Mouse (Mus musculus) midbrain, embryonic 15.5 days (tissue): Measurements from ENCODE around the gene Bach2. TPM values are rescaled to one million over a fixed set of nuclear protein-coding genes. Genes with fewer than 3 reads are reported as not detected.

Experiments
- ATAC-seq: fragments of 200-750 bp; cut with Nextera tagmentation; replicated peaks from 2 replicates; pipeline ENCODE4 v1.8.0; 2017; ENCODE audit warnings: moderate TSS enrichment
- H3K27ac ChIP-seq: fragments of 300-500 bp; sonication (generic); 2 replicates; pipeline ENCODE4 v1.5.1; 2015; ENCODE audit warnings: mild to moderate bottlenecking, inconsistent platforms
- H3K27me3 ChIP-seq: fragments of 300-500 bp; sonication (generic); replicated peaks from 2 replicates; pipeline ENCODE4 v1.6.1; 2015; ENCODE audit warnings: inconsistent platforms
- H3K36me3 ChIP-seq: fragments of 300-500 bp; sonication (generic); replicated peaks from 2 replicates; pipeline ENCODE4 v1.6.1; 2015; ENCODE audit warnings: inconsistent platforms
- H3K4me1 ChIP-seq: fragments of 300-500 bp; sonication (generic); 2 replicates; pipeline ENCODE4 v1.6.1; 2015; ENCODE audit warnings: inconsistent platforms
- H3K4me2 ChIP-seq: fragments of 300-500 bp; sonication (generic); 2 replicates; pipeline ENCODE4 v1.6.1; 2015; ENCODE audit warnings: inconsistent platforms, mild to moderate bottlenecking, moderate library complexity
- H3K4me3 ChIP-seq: fragments of 300-500 bp; sonication (generic); 2 replicates; pipeline ENCODE4 v1.5.1; 2015; ENCODE audit warnings: mild to moderate bottlenecking, inconsistent platforms
- H3K9ac ChIP-seq: fragments of 300-500 bp; sonication (generic); 2 replicates; pipeline ENCODE4 v1.6.1; 2015; ENCODE audit warnings: mild to moderate bottlenecking, inconsistent platforms
- H3K9me3 ChIP-seq: fragments of 300-500 bp; sonication (generic); 2 replicates; pipeline ENCODE4 v1.6.1; 2016; ENCODE audit warnings: inconsistent platforms
- WGBS: fragments of 180-500 bp; shearing (Covaris S2); methylation state at CpG from one replicate; pipeline ENCODE4 v1.1.7; 2015; ENCODE audit warnings: mixed read lengths; 5-methylcytosine and 5-hydroxymethylcytosine counted together
- polyA plus RNA-seq: library from polyadenylated mRNA; unstranded; fragments of >200 nt; fragmentation: Nextera tagmentation; extraction: Ambion mirVana; gene quantifications from 2 replicates; pipeline ENCODE4 v1.2.1, GENCODE M21; 2015

The Bach2 gene
- polyA plus RNA-seq, 1 experiment from 2014 or later: 22.3 TPM

DNA sequence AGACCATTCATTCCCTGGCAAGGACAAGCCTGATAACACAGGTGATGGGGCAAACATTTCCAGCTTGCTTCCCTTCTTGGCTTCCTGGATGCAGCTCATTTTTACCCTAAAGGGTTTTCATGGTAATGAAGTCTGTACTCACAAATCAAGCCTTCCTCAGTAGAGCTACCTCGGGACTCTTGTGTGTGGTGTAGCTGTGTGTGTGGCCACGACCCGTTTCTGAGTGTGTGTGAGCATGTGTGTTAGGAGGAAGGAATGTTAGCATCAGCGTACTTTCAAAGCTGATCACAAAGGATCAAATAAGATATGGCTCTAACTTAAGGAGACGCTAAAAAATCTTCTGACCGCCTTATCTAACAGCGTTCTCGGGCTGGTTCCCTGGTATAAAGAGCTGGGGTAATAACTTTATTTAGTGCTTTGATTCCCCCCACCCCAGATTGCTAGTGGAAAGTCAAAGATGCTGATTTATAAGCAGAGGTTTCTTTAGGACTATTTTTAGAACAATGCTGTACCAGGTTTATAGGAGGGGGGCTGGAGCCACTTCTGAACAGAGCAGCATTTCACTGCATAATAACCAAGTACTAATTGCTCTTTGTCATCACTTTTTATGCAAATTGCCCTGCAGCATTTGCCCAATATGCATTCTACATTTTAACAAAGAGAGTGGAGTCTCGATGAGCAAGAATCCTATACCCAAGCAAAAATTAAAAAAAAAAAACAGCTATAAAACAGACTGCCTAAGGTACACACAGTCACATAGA lies 28.0 kb upstream of the Bach2 start:
- no peaks in the 10 kb centered on the region for H3K36me3 ChIP-seq
- no peaks in the 10 kb centered on the region for H3K9me3 ChIP-seq
- peak overlapping the region; percentile 15; the same call in 1 of the 2 replicates for H3K27ac ChIP-seq
- H3K4me3 ChIP-seq: no peak overlapping the region
- H3K9ac ChIP-seq: no peak overlapping the region
- 0 out of 2 replicates have a peak, but pooled peaks have one; percentile 33 for ATAC-seq
- 64% methylated on average over 9 of the region's 9 CpGs for WGBS
- no peak overlapping the region for H3K4me2 ChIP-seq
- H3K27me3 ChIP-seq: no peaks in the 10 kb centered on the region
- H3K4me1 ChIP-seq: peaks cover 10% of the 10 kb centered on the region; the same call in 1 of the 2 replicates

GRCm38 (mm10) chr4:32212593-32212992 lies 26.0 kb upstream of the Bach2 start:
- no peak overlapping the region for H3K4me2 ChIP-seq

DNA sequence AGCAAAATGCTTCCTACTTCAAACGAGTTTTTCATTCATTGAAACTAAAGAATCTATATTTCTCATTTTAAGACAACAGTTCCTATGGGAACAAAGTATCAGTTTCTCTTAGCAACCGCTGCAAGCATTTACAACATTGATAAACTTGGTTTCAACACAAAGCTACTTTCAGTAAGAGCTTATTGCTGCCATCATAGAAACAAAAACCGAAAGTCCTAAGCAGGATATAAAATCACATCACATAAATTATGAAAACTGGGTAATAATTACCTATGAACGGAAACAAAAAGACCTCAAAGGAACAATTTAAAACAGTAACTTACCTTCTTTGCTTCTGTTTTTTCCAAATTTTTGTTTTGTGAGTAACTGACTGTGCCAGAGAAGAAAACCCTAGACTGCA lies 22.1 kb upstream of the Bach2 start:
- WGBS: 85% methylated on average over 4 of the region's 4 CpGs
- ATAC-seq: no peak

More at GRCm38 (mm10) chr4:32212593-32212992, 26.0 kb upstream of the Bach2 start:
- Histone ChIP-seq H3K27ac (no peak overlapping the region), H3K36me3 (no peaks in the 10 kb centered on the region), H3K9ac (no peak overlapping the region), H3K4me1 (peaks cover 10% of the 10 kb centered on the region; the same call in 1 of the 2 replicates), H3K27me3 (no peaks in the 10 kb centered on the region), H3K9me3 (no peaks in the 10 kb centered on the region), H3K4me3 (no peak overlapping the region)
- ATAC-seq: no peak

GRCm38 (mm10) chr4:32217016-32217415 lies 21.6 kb upstream of the Bach2 start:
- Histone ChIP-seq H3K4me2 (no peak overlapping the region), H3K9ac (no peak overlapping the region), H3K36me3 (no peaks in the 10 kb centered on the region), H3K27me3 (no peaks in the 10 kb centered on the region), H3K9me3 (no peaks in the 10 kb centered on the region), H3K27ac (no peak overlapping the region), H3K4me1 (peaks cover 6% of the 10 kb centered on the region; the same call in 1 of the 2 replicates), H3K4me3 (no peak overlapping the region)
- WGBS: 79% methylated on average over 3 of the region's 3 CpGs
- no peak for ATAC-seq

More for the DNA sequence above, 22.1 kb upstream of the Bach2 start:
- Histone ChIP-seq H3K9me3 (no peaks in the 10 kb centered on the region), H3K36me3 (no peaks in the 10 kb centered on the region), H3K4me1 (peaks cover 6% of the 10 kb centered on the region; the same call in 1 of the 2 replicates), H3K27ac (no peak overlapping the region), H3K4me3 (no peak overlapping the region), H3K9ac (no peak overlapping the region), H3K4me2 (no peak overlapping the region), H3K27me3 (no peaks in the 10 kb centered on the region)

DNA sequence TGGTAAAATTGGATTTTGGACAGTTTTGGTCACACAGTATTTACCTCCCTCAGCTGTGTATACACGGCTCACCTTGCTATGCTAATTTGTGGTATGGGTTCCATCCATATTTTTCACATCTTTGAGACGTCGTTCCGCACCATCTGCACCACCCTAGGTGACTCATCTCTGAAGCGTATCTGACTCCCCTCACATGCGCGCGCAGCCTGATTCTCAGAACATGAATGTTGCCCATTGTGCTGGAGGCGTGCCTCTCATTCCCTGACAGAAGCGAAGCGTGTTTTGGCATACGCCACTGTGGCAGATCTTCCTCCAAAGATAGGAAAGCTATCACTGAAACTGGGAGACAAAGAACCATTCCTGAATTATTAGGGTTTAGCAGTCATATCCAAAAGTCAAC lies 21.0 kb upstream of the Bach2 start:
- H3K27ac ChIP-seq: no peak overlapping the region

GRCm38 (mm10) chr4:32218371-32218770 lies 20.2 kb upstream of the Bach2 start:
- no peak for ATAC-seq
- Histone ChIP-seq H3K4me1 (peaks cover 6% of the 10 kb centered on the region; the same call in 1 of the 2 replicates), H3K4me3 (no peak overlapping the region), H3K9me3 (no peaks in the 10 kb centered on the region), H3K27me3 (no peaks in the 10 kb centered on the region), H3K27ac (no peak overlapping the region), H3K4me2 (no peak overlapping the region), H3K9ac (no peak overlapping the region), H3K36me3 (no peaks in the 10 kb centered on the region)
- 81% methylated on average over 4 of the region's 4 CpGs for WGBS

More for the DNA sequence above, 21.0 kb upstream of the Bach2 start:
- Histone ChIP-seq H3K9me3 (no peaks in the 10 kb centered on the region), H3K9ac (no peak overlapping the region), H3K4me3 (no peak overlapping the region), H3K4me1 (peaks cover 6% of the 10 kb centered on the region; the same call in 1 of the 2 replicates), H3K27me3 (no peaks in the 10 kb centered on the region), H3K36me3 (no peaks in the 10 kb centered on the region), H3K4me2 (no peak overlapping the region)
- ATAC-seq: no peak; the same call in 1 of the 2 replicates
- 94% methylated on average over 12 of the region's 12 CpGs for WGBS

- Histone ChIP-seq H3K9ac (no peak overlapping the region), H3K4me2 (no peak overlapping the region), H3K9me3 (no peaks in the 10 kb centered on the region), H3K27me3 (no peaks in the 10 kb centered on the region), H3K4me1 (peaks cover 6% of the 10 kb centered on the region; the same call in 1 of the 2 replicates), H3K4me3 (no peak overlapping the region), H3K36me3 (no peaks in the 10 kb centered on the region), H3K27ac (no peak overlapping the region)
- no peak for ATAC-seq
- 38% methylated on average over 10 of the region's 10 CpGs for WGBS
Observed at GRCm38 (mm10) chr4:32219428-32220128, 19.0 kb upstream of the Bach2 start.

GRCm38 (mm10) chr4:32220129-32220491 lies 18.5 kb upstream of the Bach2 start:
- H3K4me3 ChIP-seq: no peak overlapping the region
- no peaks in the 10 kb centered on the region for H3K27me3 ChIP-seq
- H3K9ac ChIP-seq: no peak overlapping the region
- H3K4me2 ChIP-seq: no peak overlapping the region
- no peaks in the 10 kb centered on the region for H3K9me3 ChIP-seq
- H3K27ac ChIP-seq: no peak overlapping the region
- H3K36me3 ChIP-seq: no peaks in the 10 kb centered on the region
- no peak for ATAC-seq
- H3K4me1 ChIP-seq: peaks cover 6% of the 10 kb centered on the region; the same call in 1 of the 2 replicates
- WGBS: 62% methylated on average over 4 of the region's 4 CpGs

GRCm38 (mm10) chr4:32220961-32221360 lies 17.6 kb upstream of the Bach2 start:
- H3K36me3 ChIP-seq: no peaks in the 10 kb centered on the region
- WGBS: 80% methylated on average over 6 of the region's 6 CpGs
- H3K4me1 ChIP-seq: peaks cover 6% of the 10 kb centered on the region; the same call in 1 of the 2 replicates
- H3K4me2 ChIP-seq: no peak overlapping the region
- H3K27me3 ChIP-seq: no peaks in the 10 kb centered on the region
- H3K27ac ChIP-seq: no peak overlapping the region
- H3K9me3 ChIP-seq: no peaks in the 10 kb centered on the region
- no peak overlapping the region for H3K4me3 ChIP-seq
- H3K9ac ChIP-seq: no peak overlapping the region
- no peak for ATAC-seq

DNA sequence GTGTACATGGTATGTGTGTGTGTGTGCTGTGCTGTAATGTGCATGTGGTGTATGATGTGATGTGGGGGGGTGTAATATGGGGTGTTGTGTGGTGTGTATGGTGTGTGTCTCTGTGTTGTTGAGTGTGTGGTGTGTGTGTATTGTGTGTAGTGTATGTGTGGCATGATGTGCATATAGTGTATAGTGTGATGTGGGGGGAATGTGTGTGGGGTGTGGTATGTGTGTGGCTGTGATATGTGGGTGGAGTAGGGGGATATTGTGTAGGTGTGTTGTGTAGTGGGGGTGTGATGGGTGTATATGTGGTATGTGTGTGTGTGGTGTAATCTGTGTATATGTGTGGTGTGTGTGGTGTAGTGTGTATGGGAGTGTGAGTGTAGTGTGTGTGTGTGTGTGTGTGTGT lies 15.0 kb upstream of the Bach2 start:
- peaks cover 6% of the 10 kb centered on the region; the same call in 1 of the 2 replicates for H3K4me1 ChIP-seq
- ATAC-seq: 0 out of 2 replicates have a peak, but pooled peaks have one; percentile 37
- no peaks in the 10 kb centered on the region for H3K36me3 ChIP-seq
- no peak overlapping the region for H3K4me2 ChIP-seq
- H3K4me3 ChIP-seq: no peak overlapping the region
- no peak overlapping the region for H3K27ac ChIP-seq
- no peak overlapping the region for H3K9ac ChIP-seq
- H3K27me3 ChIP-seq: no peaks in the 10 kb centered on the region
- no peaks in the 10 kb centered on the region for H3K9me3 ChIP-seq

- ATAC-seq: no peak
- Histone ChIP-seq H3K4me1 (peaks cover 2% of the 10 kb centered on the region; the same call in 1 of the 2 replicates), H3K9me3 (no peaks in the 10 kb centered on the region), H3K27me3 (no peaks in the 10 kb centered on the region), H3K36me3 (no peaks in the 10 kb centered on the region), H3K4me2 (no peak overlapping the region), H3K9ac (no peak overlapping the region), H3K27ac (no peak overlapping the region), H3K4me3 (no peak overlapping the region)
- 96% methylated on average over 2 of the region's 2 CpGs for WGBS
Observed at GRCm38 (mm10) chr4:32225191-32225590, 13.4 kb upstream of the Bach2 start.

GRCm38 (mm10) chr4:32227970-32228557 lies 10.5 kb upstream of the Bach2 start:
- H3K4me1 ChIP-seq: no peaks in the 10 kb centered on the region
- no peak overlapping the region for H3K4me3 ChIP-seq
- no peak overlapping the region for H3K27ac ChIP-seq
- H3K27me3 ChIP-seq: no peaks in the 10 kb centered on the region
- H3K36me3 ChIP-seq: no peaks in the 10 kb centered on the region
- H3K4me2 ChIP-seq: no peak overlapping the region
- no peaks in the 10 kb centered on the region for H3K9me3 ChIP-seq
- no peak for ATAC-seq
- H3K9ac ChIP-seq: no peak overlapping the region
- WGBS: 73% methylated on average over 8 of the region's 8 CpGs
